Mouse (Mus musculus) neural tube, embryonic 10.5 days (tissue): Measurements from ENCODE around the gene Lgals7.

Source experiments
- DNase-seq: peaks from one replicate; pipeline ENCODE4 v3.0.0-alpha.2; 2017; ENCODE audit warnings: low spot score; ENCODE audit errors: extremely low spot score

Gene Lgals7

DNA sequence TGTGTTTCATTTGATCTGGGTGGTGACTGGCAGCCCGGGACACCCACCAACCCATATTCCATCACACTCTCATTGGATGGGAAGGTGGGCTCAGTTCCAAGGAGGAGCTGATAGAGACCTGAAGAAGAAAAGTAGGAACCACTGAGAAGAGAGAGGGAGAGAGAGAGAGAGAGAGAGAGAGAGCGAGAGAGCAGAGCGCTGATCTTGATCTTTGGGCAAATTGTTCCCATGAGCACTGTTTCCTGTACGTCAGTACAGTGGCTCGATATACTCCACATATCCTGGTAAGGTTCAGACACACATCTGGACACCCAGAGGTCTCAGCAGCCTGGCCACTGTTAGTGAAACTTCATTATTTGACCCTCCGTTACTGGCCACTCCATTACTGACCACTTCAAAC, at the start of gene Lgals7:
Lgals7 (plus strand) TSS at position 314 of the 400 bp plus-strand sequence.
- no peak for DNase-seq

DNA sequence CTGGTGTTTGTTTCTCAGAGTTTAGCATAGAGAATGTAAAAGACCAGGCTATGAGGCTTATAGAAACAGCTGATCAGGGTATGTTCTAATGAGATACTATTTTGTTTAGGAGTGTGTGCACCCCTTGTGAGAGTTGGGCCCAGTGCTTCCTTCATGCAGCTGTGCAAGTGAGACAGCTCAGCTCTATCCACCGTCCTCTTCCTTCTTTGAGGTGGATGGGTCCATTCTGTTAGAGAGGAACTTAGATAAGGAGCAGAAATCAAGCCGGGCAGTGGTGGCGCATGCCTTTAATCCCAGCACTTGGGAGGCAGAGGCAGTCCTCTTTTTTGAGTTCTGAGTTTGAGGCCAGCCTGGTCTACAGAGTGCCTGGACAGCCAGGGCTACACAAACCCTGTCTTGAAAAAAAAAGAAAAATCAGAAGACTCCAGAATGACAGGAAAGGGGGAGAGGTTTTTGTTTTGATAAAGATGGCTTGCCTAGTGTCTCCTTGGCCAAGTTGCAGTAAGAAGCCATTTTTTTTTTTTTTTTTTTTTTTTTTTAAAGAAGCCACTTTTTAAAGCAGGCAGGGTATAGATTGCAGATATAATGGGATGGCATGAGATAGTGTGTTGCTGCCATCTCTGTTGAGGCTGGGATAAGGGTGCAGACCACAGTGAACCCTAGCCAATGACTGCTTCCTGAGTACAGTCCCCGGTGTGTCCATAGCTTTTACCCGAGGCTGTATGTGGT, 49.2 kb upstream of the Lgals7 start:
- no peak for DNase-seq

DNA sequence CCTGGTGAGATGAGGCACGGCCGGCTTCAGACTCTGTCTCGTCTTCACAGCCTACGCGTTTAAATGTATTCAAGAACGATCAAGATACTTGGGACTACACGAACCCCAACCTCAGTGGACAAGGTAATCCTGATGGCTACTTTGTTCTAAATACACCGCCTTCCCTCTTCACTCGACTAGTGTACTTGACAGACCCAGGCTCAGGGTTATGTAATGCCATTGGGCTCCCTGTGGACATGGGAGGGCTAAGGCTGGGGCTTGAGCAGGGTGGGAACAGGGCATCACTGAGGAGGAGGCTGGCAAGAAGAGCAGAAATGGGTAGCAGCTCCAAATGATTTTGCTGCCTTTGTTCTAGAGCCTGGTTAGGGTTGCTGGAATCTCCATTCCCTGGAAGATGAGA, 48.4 kb upstream of the Lgals7 start:
- DNase-seq, result no peak

DNA sequence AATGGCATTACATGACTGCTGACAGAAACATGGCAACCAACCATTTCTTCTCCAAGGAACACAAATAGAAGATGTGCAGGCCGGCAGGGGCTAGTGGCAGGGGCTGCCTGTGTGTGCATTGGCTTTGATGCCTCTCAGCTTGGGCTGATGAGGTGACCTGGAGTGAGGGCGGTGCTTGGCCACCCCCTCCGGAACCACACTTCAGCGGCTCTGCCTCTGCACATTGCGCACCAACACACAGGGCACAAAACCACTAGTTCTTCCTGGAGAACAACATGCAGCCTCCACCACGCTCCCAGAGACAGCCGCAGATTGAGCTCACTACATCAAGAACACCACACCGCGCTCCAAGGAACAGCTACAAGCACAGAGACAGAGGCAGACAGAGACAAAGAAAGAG, 47.5 kb upstream of the Lgals7 start:
- no peak for DNase-seq

DNA sequence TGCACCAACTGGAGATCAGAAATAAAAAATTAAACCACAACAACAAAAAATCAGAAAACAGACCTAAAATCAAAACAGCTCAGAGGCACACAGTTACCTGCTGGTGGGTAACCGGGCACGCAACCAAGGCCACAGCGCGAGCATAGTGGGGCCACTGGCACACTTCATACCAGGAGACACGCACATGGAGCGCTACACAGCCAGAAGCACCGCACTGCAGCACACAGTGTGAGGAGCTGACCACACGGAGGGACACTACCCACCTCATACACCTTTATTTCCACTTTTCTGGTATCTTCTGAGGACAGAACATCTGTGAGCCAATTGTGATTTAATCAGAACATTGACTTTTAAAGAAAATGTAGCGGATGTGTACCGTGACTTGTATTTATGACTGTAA, 46.7 kb upstream of the Lgals7 start:
- DNase-seq, result no peak

DNA sequence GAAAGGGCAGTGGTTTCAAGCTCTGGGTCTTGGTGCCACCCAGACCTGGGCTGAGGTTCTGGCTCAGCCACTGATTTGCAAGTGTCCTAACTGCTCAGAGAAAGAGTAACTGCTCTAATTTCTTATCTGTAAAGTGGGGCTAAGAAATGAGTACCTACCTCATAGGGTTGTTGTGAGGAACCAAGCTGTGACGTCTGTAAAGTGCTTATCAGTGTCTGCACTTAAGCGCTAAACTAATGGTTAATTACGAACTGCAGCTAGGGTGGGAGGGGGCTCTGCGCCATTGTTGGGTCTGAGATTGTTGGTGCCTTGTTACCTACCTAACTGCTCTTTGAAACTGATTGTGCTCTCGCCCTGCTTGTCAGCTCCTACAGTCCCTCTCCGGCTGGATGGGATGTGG, 46.1 kb upstream of the Lgals7 start:
- no peak for DNase-seq

DNA sequence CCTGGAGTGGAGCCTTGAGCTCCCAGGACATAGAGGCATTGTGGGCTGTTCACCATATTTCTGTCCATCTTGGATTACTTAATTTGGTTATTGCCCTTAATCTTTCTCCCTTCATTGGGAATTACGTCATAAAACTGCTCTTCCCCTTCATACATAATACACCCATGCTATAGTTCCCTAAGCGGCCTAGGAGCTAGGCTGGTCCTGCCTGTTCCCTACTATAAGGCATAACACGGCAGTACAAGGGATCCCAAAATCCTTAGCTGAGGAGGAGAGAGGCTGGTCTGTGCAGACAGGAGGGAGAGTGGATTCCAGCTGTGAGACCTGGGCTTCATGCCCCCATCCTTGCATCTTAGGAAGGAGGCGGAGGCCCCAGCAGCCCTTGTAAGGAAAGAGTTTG, 45.7 kb upstream of the Lgals7 start:
- DNase-seq, result no peak

DNA sequence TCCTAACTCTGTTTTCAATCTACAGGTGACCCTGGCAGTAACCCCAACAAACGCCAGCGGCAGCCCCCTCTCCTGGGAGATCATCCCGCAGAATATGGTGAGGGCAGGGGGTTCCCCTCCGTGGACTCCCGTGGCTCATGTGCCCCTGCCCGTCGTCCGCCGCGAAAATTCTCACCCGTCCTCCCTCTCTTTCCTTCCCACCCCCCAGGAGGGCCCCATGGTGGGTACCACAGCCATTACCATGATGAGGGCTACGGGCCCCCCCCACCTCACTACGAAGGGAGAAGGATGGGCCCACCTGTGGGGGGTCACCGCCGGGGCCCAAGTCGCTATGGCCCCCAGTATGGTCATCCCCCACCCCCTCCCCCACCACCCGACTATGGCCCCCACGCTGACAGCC, 45.2 kb upstream of the Lgals7 start:
- no peak for DNase-seq

DNA sequence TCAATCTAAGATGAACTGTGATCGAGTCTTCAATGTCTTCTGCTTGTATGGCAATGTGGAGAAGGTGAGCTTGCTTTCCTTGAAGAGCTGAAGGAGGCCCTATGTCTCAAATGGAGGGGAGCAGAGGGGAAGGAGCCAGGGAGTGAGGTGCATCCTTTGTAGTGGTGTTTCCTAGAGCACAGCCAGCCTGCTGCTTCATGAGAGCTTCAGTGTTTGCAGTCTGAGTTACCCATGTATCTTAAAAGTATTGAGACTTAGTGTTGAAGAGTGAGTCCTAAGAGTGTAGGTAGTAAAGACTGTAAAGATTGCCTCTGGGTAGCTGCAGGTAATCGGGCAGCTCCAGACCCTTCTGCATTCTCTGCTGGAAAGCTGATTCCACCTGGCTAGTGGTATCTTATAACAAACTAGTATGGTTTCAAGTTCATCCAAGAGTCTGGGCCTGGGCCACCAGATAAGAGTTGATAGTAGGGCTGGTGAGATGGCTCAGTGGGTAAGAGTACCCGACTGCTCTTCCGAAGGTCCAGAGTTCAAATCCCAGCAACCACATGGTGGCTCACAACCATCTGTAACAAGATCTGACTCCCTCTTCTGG, 44.7 kb upstream of the Lgals7 start:
- no peak for DNase-seq

DNA sequence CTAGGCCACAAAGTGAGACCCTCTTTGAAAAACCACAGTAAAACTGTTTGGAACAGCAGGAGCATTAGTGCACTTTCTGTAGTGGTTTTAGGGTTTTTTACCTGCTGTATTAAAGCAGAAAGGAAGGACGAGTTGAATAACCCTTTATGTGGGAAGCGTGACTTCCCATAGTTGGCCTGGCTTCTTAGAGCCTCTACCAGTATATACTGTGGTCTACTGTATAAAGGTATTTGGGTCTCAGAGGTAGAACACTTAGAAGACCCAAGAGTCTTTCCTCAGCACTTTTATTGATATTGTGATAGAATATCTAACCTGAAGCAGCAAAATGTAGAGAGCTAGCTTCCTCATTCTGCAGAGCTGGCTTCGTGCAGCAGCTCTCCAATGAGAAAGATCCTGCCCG, 44.1 kb upstream of the Lgals7 start:
- DNase-seq, result no peak

DNA sequence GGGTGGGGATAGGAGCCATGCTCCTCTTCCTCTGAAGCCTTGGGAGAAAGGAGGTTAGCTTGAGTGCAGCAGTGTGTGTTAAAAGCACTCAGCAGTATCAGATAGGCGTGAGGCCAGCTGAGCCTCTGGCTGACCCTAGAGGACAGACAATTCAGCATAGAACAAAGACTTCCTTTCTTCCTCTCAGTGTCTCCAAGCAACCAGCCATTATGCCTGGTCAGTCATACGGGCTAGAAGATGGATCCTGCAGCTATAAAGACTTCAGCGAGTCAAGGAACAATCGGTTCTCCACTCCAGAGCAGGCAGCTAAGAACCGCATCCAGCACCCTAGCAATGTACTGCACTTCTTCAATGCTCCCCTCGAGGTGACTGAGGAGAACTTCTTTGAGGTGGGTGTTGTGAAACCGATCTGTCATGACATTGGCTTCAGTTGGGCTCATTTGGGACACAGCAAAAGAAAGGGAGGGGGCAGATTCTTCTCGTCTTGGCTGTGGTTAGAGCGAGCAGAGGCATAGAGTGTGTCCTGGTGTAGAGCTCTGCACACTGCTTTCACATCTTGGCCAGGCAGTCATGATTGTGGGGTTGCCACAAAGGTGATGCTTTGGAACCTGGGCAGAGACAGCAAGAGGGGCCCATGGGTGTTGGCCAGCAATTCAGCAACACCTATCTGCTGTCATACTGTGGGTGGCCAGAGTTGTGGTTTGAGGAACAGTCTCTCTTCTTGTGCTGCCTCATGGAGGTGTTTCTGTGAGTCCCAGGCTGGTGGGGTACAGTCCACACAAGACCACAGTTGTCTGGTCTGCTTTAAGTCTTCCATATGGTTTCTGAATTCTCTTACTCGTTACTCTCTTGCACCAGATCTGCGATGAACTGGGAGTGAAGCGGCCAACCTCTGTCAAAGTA, 43.0 kb upstream of the Lgals7 start:
- DNase-seq, result peak; percentile 58

DNA sequence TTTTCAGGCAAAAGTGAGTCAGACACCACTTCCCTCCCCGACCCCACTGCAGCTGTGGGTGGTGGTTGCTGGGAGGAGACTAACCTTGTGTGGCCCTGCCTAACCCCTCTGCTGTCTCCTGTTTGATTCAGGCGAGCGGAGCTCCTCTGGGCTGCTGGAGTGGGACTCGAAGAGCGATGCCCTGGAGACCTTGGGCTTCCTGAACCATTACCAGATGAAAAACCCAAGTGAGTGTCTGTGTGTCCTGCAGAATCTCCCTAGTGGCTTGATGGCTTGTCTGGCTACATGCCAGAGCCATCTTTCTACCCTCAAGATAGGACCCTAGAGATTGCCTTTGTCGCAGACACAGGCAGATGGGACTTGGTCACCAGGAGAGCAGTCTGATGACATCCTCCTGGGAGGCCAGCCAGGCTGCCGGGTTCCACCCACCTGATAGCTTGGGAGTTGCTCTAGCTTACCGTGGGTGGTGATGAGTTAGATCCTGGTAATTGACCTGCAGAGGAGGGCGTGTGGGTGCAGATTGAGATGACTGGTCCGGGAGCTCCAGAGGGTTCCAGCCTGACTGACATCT, 42.3 kb upstream of the Lgals7 start:
- no peak for DNase-seq

DNA sequence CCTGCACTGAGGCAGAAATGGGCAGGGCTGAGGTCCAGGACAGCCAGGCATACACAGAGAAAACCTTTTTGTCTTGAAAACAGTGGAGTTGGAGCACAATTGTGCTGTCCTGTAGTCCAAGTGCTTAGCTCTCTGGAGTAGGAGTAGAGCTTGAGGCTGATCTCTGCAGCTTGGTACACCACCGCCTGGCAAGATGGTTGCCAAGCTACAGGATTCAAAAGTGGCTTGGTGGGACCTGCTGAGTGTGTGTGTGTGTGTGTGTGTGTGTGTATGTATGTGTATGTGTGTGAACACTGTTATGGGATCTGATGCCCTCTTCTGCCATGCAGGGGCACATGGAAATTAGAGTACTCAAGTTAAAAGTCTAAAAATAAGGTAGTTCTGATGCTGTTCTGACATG, 41.1 kb upstream of the Lgals7 start:
- no peak for DNase-seq

DNA sequence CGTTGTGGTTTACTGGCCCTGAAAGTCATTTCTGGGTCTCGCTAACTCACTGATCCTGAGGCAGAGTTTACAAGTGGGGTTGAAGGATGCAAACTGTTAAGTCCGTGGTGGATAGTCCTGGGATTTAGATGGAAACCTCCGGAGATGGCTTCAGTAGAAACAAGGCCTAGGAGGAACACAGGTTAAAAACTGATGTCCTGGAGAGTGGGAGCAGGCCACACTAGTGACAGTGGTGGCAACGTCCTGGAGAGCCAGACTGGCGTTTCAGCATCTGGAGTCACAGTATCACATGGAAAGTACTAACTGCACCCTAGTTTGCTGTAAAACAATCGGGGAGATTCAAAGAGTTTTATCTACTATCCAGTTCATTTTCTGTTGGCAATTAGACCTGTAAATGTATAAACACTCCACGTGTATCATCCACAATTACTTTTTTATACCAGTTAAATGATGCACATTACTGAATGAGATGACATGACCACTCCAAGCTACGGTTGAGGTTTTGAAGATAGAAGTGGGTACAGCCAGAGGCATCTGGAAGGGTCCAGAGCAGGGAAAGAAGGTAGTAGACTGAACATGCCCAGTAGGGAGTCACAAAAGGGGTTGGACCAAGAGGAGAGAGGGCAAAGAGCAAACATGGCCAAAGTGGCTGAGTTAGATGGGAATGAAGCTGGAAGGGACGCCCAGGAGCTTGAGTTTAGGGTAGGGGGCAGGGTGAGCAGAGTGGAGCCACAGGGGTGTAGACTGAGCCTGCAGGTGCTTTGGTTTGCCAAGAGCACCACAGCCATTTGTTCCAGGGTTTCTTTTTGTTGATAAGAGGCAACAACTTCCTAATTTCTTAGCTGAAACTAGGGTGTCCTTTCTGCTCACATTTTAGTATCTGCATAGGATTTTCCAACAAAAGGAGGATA, 40.4 kb upstream of the Lgals7 start:
- DNase-seq, result no peak

DNA sequence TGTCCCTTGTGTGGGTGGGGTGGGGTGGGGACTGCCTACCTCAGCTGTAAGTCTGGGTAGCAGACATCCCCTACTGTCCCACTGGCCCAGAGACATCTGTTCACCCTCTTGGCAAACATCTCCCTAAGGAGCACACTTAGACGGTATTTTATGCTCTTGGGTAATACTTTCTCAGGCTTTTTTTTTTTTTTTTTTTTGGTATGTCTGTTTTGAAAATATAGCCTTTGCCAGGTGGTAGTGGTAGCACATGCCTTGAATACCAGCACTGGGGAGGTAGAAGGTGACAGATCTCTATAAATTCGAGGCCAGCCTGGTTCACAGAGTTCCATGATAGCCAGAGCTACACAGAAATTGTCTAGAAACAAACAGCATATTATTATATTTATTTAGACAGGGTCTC, 39.7 kb upstream of the Lgals7 start:
- no peak for DNase-seq

DNA sequence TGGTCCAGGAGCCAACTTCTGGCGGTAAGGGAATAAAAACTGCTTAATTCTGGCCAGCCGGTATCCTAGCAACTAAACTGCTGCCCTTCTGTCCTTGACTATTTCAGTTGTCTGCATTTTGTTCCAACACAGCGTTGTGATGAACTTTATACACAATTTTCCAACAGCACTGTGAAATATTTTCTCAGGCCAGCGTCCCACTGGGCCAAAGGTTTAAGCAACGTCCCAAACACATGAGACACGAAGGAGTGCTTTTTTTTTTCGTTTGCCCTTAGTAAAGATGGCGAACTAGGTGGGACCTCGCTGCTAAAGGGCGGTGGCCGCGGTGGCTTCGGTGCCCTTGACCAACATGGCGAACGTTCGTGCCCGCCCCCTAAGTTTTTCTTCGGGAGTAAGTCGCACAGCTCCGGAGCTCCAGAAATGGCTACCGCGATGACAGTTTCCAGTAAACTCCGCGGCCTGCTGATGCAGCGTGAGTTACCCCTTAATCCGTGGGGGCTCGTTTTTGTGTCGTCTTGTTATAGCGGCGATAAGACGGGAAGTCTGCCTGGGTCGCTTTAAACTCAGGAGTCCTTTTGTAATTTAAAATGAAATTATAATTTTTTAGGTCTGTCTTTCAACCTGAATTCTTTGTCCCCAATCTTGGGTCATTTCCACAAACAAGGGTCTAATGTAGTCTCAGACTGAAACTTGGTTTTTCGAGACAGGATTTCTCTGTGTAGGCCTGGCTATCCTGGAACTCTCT, 38.5 kb upstream of the Lgals7 start, which contains the start of gene Ech1:
Ech1 (plus strand) TSS at position 277 of the 745 bp plus-strand sequence.
- DNase-seq, result peak; percentile 86

DNA sequence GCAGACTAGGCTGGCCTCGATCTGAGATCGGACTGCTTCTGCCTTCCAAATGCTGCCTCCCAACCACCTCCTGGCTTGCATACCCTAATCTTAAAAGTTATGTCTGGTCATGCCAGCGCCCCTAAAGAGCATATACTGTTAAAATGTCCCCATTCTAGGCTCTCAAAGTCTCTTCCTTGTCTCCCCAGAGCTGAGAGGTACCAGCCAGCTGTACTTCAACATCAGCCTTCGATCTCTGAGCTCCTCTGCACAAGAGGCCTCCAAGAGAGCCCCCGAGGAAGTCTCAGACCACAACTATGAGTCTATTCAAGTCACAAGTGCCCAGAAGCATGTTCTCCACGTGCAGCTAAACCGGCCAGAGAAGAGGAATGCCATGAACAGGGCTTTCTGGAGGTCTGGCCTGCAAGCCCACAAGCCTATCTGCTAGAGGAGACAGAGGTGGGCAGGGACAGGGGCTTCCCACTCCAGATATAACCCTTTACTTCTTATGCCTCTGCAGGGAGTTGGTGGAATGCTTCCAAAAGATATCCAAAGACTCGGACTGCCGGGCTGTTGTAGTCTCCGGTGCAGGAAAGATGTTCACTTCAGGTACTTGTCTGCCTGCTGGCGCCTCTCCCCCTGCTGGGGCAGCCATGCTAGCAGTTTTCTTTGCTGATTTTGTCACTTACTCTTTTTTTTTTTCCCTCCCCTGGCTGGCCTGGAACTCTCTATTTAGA, 37.8 kb upstream of the Lgals7 start:
- DNase-seq, result no peak

DNA sequence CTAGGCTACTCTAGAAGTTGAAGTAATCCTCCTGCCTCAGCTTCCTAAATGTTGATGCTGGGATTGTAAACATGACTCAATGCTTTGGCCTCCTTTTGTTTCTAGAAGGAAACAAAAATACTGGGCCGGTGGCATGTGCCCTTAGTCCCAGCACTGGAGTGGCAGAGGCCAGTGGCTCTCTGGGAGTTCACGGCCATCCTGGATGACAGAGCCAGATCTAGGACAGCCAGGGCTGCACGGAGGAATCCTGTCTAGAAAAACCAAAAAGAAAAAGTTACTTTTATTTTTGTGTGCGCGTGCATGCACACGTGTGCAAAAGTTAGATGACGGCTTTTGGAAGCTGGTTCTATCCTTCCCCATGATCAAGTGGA, 37.3 kb upstream of the Lgals7 start:
- no peak for DNase-seq

DNA sequence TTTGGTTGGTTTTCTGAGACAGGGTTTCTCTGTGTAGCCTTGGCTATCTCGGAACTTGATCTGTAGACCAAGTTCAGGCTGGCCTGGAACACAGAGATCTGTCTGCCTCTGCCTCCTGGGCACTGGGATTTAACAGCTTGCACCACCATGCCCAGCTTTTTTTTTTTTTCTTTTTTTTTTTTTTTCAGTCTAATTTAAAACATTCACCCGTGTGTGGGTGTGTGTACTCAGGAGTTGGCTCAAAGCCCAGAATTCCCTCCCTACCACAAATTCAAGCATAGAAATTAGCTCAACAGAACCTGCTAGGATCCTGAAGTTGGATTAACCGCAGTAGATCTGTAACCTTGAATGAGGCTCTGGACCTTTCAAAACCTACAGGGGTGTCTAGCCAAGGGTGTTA, 36.3 kb upstream of the Lgals7 start:
- DNase-seq, result no peak

DNA sequence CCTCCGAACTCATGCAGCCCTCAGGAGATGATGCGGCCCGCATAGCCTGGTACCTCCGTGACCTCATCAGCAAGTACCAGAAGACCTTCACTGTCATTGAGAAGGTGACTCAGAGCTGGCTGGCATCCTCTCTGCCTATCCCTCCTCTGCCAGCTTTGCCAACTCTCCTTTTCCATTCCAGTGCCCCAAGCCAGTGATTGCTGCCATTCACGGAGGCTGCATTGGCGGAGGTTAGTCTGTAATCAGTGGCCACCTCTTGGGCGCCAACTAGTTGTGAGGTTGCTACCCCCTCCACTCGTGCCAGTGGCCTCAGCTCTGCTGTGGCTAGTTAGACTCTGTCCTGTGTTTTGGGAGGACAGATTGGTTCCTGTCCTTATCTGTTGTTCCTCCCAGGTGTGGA, 33.8 kb upstream of the Lgals7 start:
- DNase-seq, result no peak
